Mouse (Mus musculus) neural tube, embryonic 12.5 days (tissue): ENCODE measurements around the gene Samd4. TPM values are rescaled to one million over a fixed set of nuclear protein-coding genes. Genes with fewer than 3 reads are reported as not detected.
"Not testable (repeated sequence)": the region's sequence is repeated elsewhere in the genome, so short reads cannot be mapped to it uniquely, and the experiment has no call there.

Source experiments
- ATAC-seq: fragments of 200-750 bp; cut with Nextera tagmentation; 2 replicates; pipeline ENCODE4 v1.8.0; 2017; ENCODE audit warnings: low read depth, mild to moderate bottlenecking, moderate TSS enrichment, moderate library complexity; ENCODE audit not compliant: low FRiP score
- H3K27ac ChIP-seq: fragments of 300-500 bp; sonication (generic); 2 replicates; pipeline ENCODE4 v1.5.1; 2016
- H3K27me3 ChIP-seq: fragments of 300-500 bp; sonication (generic); replicated peaks from 2 replicates; pipeline ENCODE4 v1.6.1; 2016; ENCODE audit warnings: mild to moderate bottlenecking
- H3K36me3 ChIP-seq: fragments of 300-500 bp; sonication (generic); 2 replicates; pipeline ENCODE4 v1.6.1; 2016; ENCODE audit warnings: mild to moderate bottlenecking
- H3K4me1 ChIP-seq: fragments of 300-500 bp; sonication (generic); 2 replicates; pipeline ENCODE4 v1.6.1; 2016
- H3K4me2 ChIP-seq: fragments of 300-500 bp; sonication (generic); replicated peaks from 2 replicates; pipeline ENCODE4 v1.6.1; 2016; ENCODE audit warnings: mild to moderate bottlenecking
- H3K4me3 ChIP-seq: fragments of 300-500 bp; sonication (generic); 2 replicates; pipeline ENCODE4 v1.5.1; 2016
- H3K9ac ChIP-seq: fragments of 300-500 bp; sonication (generic); 2 replicates; pipeline ENCODE4 v1.6.1; 2016; ENCODE audit warnings: mild to moderate bottlenecking
- H3K9me3 ChIP-seq: fragments of 300-500 bp; sonication (generic); 2 replicates; pipeline ENCODE4 v1.6.1; 2016; ENCODE audit warnings: mild to moderate bottlenecking
- WGBS: fragments of 180-500 bp; shearing (Covaris S2); methylation state at CpG from one replicate; pipeline ENCODE4 v1.1.7; 2016; 5-methylcytosine and 5-hydroxymethylcytosine counted together
- polyA plus RNA-seq: library from polyadenylated mRNA; unstranded; fragments of >200 nt; fragmentation: Nextera tagmentation; extraction: Ambion mirVana; gene quantifications from 2 replicates; pipeline ENCODE4 v1.2.1, GENCODE M21; 2016

The Samd4 gene
- polyA plus RNA-seq, 1 experiment from 2014 or later: 3.9 TPM

DNA sequence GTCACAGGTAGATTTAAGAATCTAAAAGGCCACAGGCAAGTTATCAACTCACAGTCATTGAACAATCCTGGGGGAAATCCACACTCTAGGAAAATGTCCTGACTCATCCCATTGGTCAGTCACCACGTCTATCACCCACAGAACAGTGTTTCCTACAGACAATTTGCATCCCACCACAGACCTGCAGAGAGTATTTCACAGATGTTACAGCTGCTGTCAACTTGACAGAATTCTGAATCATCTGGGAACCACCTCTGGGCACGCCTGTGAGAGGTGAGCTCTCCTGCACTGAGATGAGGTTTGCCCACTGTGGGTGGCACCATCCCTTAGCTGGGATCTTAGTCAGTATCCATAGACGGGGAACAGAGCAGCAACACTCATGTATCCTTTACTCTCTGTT is 224.8 kb downstream of the Samd4 start:
- no peaks in the 10 kb centered on the region for H3K4me1 ChIP-seq
- H3K36me3 ChIP-seq: no peaks in the 10 kb centered on the region
- no peaks in the 10 kb centered on the region for H3K27me3 ChIP-seq
- no peaks in the 10 kb centered on the region for H3K9me3 ChIP-seq
- H3K9ac ChIP-seq: no peak overlapping the region
- no peak overlapping the region for H3K27ac ChIP-seq
- no peak for ATAC-seq
- 83% methylated on average over 3 of the region's 3 CpGs for WGBS
- no peak overlapping the region for H3K4me2 ChIP-seq
- H3K4me3 ChIP-seq: no peak overlapping the region

- 92% methylated on average over 7 of the region's 7 CpGs for WGBS
- H3K4me3 ChIP-seq, H3K36me3 ChIP-seq, H3K9ac ChIP-seq, H3K9me3 ChIP-seq, ATAC-seq, H3K27me3 ChIP-seq, H3K4me1 ChIP-seq, H3K4me2 ChIP-seq, H3K27ac ChIP-seq: not testable (repeated sequence)
Observed at GRCm38 (mm10) chr14:47110391-47110790, 227.7 kb downstream of the Samd4 start.

- H3K9me3 ChIP-seq: no peaks in the 10 kb centered on the region
- WGBS: 53% methylated on average over 9 of the region's 9 CpGs
- no peak overlapping the region for H3K9ac ChIP-seq
- H3K27me3 ChIP-seq: no peaks in the 10 kb centered on the region
- H3K4me1 ChIP-seq: no peaks in the 10 kb centered on the region
- H3K36me3 ChIP-seq: no peaks in the 10 kb centered on the region
- H3K27ac ChIP-seq: no peak overlapping the region
- H3K4me3 ChIP-seq: no peak overlapping the region
- ATAC-seq: no peak
- H3K4me2 ChIP-seq: no peak overlapping the region
Observed at GRCm38 (mm10) chr14:47111341-47111740, 228.7 kb downstream of the Samd4 start.

GRCm38 (mm10) chr14:47115154-47115553 is 232.5 kb downstream of the Samd4 start:
- no peaks in the 10 kb centered on the region for H3K4me1 ChIP-seq
- WGBS: 62% methylated on average over 9 of the region's 9 CpGs
- no peak overlapping the region for H3K9ac ChIP-seq
- no peak overlapping the region for H3K27ac ChIP-seq
- no peaks in the 10 kb centered on the region for H3K27me3 ChIP-seq
- no peak overlapping the region for H3K4me3 ChIP-seq
- H3K4me2 ChIP-seq: no peak overlapping the region
- no peak for ATAC-seq
- H3K9me3 ChIP-seq: no peaks in the 10 kb centered on the region
- H3K36me3 ChIP-seq: no peaks in the 10 kb centered on the region

DNA sequence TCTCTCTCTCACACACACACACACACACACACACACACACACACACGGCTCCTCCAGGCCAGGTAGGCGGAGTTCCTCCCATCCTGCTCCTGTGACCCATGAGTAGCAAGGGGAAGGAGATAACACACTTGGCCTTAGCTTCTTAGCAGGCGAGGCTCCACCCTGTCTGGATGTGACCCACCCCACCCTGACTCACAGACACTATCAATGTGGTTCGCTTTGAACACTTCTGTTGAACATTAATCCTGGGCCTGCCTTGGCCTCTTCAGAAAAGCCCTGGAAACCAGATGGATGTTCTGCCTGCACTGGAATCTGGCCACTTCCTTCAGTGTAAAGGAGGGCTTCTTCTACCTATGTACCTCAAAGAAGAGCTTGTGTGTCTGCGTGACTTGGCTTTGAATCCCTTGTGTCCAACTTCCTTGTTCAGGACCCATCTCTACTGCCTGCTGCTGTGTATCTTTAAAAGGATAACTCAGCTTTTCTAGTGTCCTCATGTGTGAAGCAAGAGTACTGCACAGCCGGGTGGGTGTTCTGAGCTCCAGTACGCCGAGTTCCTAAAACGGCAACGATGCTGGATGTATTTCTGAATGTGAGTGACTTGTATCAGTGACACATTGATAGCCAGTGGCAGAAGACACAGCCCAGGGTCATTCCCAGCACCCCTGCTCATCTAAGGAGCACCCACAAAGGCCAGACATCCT is 233.6 kb downstream of the Samd4 start:
- ATAC-seq: no peak
- no peak overlapping the region for H3K27ac ChIP-seq
- no peaks in the 10 kb centered on the region for H3K27me3 ChIP-seq
- no peaks in the 10 kb centered on the region for H3K4me1 ChIP-seq
- no peak overlapping the region for H3K4me3 ChIP-seq
- H3K9ac ChIP-seq: no peak overlapping the region
- no peak overlapping the region for H3K4me2 ChIP-seq
- no peaks in the 10 kb centered on the region for H3K36me3 ChIP-seq
- 88% methylated on average over 9 of the region's 10 CpGs for WGBS
- H3K9me3 ChIP-seq: no peaks in the 10 kb centered on the region

DNA sequence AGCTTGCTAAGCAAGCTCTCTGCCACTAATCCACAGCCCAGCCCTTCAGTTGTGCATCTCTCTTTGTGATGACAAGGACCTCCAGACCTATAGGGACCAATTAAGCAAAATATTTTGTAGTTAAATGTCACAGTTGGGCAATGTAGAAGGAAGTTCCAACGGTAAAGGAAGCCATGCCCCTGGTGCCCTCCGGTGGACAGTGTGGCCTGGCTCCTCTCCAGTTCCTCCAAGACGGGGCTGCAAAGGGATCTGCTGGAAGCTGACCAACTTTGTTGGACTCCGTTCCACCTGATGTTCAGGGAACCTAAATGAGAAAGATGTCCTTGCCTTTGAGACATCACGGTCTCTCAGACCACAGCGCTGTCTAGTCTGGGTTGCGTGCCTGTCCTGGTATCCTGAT is 234.9 kb downstream of the Samd4 start:
- no peaks in the 10 kb centered on the region for H3K9me3 ChIP-seq
- ATAC-seq: no peak
- H3K27ac ChIP-seq: no peak overlapping the region
- no peak overlapping the region for H3K9ac ChIP-seq
- no peak overlapping the region for H3K4me3 ChIP-seq
- 80% methylated on average over 7 of the region's 7 CpGs for WGBS
- H3K27me3 ChIP-seq: no peaks in the 10 kb centered on the region
- H3K36me3 ChIP-seq: no peaks in the 10 kb centered on the region
- no peak overlapping the region for H3K4me2 ChIP-seq
- no peaks in the 10 kb centered on the region for H3K4me1 ChIP-seq

DNA sequence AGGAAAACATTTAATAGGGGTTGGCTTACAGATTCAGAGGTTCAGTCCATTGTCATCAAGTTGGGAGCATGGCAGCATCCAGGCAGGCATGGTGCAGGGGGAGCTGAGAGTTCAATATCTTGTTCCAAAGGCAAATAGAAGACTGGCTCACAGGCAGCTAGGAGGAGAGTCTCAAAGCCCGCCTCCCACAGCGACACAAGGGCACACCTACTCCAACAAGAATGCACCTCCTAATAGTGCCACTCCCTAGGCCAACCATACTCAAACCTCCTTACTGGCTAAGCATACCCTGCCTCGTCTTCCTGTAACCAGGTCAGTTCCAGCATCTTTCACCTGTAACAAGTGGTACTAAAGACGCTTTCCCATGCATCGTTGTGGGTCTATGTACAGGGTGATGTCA is 245.3 kb downstream of the Samd4 start:
- no peak for ATAC-seq
- H3K9ac ChIP-seq: no peak overlapping the region
- H3K4me3 ChIP-seq: no peak overlapping the region
- H3K27me3 ChIP-seq: no peaks in the 10 kb centered on the region
- H3K4me2 ChIP-seq: no peak overlapping the region
- no peak overlapping the region for H3K27ac ChIP-seq
- no peaks in the 10 kb centered on the region for H3K36me3 ChIP-seq
- WGBS: 93% methylated on average over 5 of the region's 5 CpGs
- H3K4me1 ChIP-seq: no peaks in the 10 kb centered on the region
- 0 out of 2 replicates have a peak, but pooled peaks cover 3% of the 10 kb centered on the region for H3K9me3 ChIP-seq

DNA sequence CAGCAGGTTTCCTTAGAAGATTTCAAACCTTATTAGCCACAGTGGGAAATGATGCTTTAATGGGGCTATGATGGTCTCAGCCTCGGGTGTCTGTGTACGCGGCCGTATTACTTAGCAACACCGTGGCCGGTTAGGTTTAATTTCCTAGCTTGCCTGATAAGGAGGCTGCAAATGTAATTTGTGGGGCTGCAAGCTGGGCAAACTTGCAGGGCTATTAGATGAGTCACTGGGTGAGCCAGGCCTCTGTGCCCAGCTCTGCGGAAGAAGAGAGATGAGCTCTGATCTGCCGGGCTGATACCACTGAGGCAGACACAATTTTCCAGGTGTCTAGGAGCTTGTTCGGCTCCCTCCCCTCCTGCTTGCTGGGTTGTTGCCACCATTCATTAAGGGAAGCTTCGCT is 251.3 kb downstream of the Samd4 start:
- H3K36me3 ChIP-seq: no peaks in the 10 kb centered on the region
- no peaks in the 10 kb centered on the region for H3K9me3 ChIP-seq
- no peak overlapping the region for H3K9ac ChIP-seq
- H3K27me3 ChIP-seq: no peaks in the 10 kb centered on the region
- H3K27ac ChIP-seq: no peak overlapping the region
- H3K4me2 ChIP-seq: no peak overlapping the region
- no peak for ATAC-seq
- 81% methylated on average over 10 of the region's 10 CpGs for WGBS
- H3K4me1 ChIP-seq: no peaks in the 10 kb centered on the region
- no peak overlapping the region for H3K4me3 ChIP-seq

GRCm38 (mm10) chr14:47136637-47137036 is 254.0 kb downstream of the Samd4 start:
- WGBS: 87% methylated on average over 5 of the region's 5 CpGs
- H3K4me1 ChIP-seq: no peaks in the 10 kb centered on the region
- H3K9me3 ChIP-seq: no peaks in the 10 kb centered on the region
- H3K27ac ChIP-seq: no peak overlapping the region
- H3K36me3 ChIP-seq: no peaks in the 10 kb centered on the region
- no peak for ATAC-seq
- no peak overlapping the region for H3K4me3 ChIP-seq
- H3K4me2 ChIP-seq: no peak overlapping the region
- no peak overlapping the region for H3K9ac ChIP-seq
- no peaks in the 10 kb centered on the region for H3K27me3 ChIP-seq

DNA sequence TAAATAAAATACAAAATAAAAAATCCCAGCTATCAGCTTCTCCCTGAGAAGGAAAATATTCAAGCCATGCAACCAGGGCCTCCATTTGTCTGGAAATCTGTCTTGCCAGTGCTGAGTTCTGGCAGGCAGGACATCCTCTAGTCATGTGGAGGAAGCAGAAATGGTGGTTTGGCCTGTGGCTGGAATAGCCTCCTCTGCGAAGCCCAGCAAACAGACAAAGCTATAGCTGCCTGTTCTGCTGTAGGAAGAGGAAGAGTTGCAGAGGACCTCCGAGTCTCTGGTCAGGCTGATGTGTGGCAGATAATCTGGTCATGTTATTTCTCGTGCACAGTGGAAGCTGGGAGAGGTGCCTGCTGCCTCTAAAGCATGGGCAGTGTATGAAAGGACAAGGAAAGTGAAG is 256.2 kb downstream of the Samd4 start:
- Histone ChIP-seq H3K4me2 (no peak overlapping the region), H3K4me1 (no peaks in the 10 kb centered on the region), H3K9me3 (no peaks in the 10 kb centered on the region), H3K27ac (no peak overlapping the region), H3K36me3 (no peaks in the 10 kb centered on the region), H3K27me3 (no peaks in the 10 kb centered on the region), H3K4me3 (no peak overlapping the region), H3K9ac (no peak overlapping the region)
- ATAC-seq: no peak
- WGBS: 87% methylated on average over 3 of the region's 3 CpGs

- no peaks in the 10 kb centered on the region for H3K9me3 ChIP-seq
Observed at GRCm38 (mm10) chr14:47144326-47144725, 261.7 kb downstream of the Samd4 start.

DNA sequence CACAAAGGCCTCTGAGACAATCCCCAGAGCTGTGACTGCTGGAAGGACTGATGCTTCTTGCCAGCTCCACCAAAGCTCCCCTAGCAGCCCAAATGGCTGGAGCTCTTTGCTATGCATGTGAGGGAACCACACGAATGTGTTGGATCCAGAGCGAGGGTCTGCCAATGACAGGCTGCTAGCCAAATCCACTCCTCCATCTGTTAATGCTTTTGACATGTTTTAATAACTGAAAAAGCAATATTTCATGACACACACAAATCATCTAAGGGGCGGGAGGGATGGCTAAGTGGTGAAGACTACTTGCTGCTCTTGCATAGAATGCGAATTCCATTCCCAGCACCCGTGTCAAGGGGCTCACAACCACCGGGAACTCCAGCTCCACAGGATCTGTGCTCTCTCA is 268.7 kb downstream of the Samd4 start:
- no peak for ATAC-seq
- H3K36me3 ChIP-seq: no peaks in the 10 kb centered on the region
- no peaks in the 10 kb centered on the region for H3K27me3 ChIP-seq
- H3K9me3 ChIP-seq: no peaks in the 10 kb centered on the region
- no peaks in the 10 kb centered on the region for H3K4me1 ChIP-seq
- H3K9ac ChIP-seq: no peak overlapping the region
- H3K4me3 ChIP-seq: no peak overlapping the region
- H3K4me2 ChIP-seq: no peak overlapping the region
- WGBS: 90% methylated on average over 6 of the region's 6 CpGs
- H3K27ac ChIP-seq: no peak overlapping the region

More at GRCm38 (mm10) chr14:47144326-47144725, 261.7 kb downstream of the Samd4 start:
- Histone ChIP-seq H3K27ac (no peak overlapping the region), H3K36me3 (no peaks in the 10 kb centered on the region), H3K27me3 (no peaks in the 10 kb centered on the region), H3K4me3 (no peak overlapping the region), H3K4me1 (no peaks in the 10 kb centered on the region), H3K4me2 (no peak overlapping the region), H3K9ac (no peak overlapping the region)
- ATAC-seq: no peak
- WGBS: 97% methylated on average over 5 of the region's 5 CpGs

DNA sequence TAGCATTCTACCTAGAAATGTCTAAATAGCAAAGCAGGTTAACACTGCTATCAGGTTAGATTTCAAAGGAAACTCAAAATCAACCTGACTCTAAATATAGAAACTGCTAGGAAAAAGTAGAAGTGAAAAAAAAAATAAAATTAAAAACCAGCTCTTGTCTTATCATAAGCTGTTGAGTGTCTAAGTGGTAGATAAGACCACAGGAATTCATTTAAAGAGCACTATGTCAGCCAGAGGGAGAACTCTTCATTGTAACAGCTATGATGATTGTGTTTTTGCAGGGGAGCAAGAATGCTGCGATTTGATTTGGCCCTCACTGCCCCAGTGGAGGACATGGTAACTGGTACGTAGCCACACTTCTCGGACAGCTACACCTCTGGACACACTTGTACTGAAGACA is 271.6 kb downstream of the Samd4 start:
- Histone ChIP-seq H3K4me2 (no peak overlapping the region), H3K4me3 (no peak overlapping the region), H3K27me3 (no peaks in the 10 kb centered on the region), H3K9ac (no peak overlapping the region), H3K9me3 (no peaks in the 10 kb centered on the region), H3K4me1 (no peaks in the 10 kb centered on the region), H3K36me3 (no peaks in the 10 kb centered on the region), H3K27ac (no peak overlapping the region)
- WGBS: 92% methylated on average over 3 of the region's 3 CpGs
- no peak for ATAC-seq
